Mouse (Mus musculus) E14TG2a.4 (cell line): Measurements from ENCODE around the gene Arpp21.

ENCODE experiments used
- CTCF ChIP-seq: conservative IDR thresholded peaks from 2 replicates; pipeline ENCODE4 v1.5.1; 2014; ENCODE audit warnings: low read length
- NANOG ChIP-seq: IDR thresholded peaks from 2 replicates; pipeline ENCODE4 v1.6.1; 2014; ENCODE audit warnings: borderline replicate concordance, low read length, mixed read lengths
- POU5F1 ChIP-seq: IDR thresholded peaks from 2 replicates; pipeline ENCODE4 v1.6.1; 2014; ENCODE audit warnings: low read length, borderline replicate concordance

DNA sequence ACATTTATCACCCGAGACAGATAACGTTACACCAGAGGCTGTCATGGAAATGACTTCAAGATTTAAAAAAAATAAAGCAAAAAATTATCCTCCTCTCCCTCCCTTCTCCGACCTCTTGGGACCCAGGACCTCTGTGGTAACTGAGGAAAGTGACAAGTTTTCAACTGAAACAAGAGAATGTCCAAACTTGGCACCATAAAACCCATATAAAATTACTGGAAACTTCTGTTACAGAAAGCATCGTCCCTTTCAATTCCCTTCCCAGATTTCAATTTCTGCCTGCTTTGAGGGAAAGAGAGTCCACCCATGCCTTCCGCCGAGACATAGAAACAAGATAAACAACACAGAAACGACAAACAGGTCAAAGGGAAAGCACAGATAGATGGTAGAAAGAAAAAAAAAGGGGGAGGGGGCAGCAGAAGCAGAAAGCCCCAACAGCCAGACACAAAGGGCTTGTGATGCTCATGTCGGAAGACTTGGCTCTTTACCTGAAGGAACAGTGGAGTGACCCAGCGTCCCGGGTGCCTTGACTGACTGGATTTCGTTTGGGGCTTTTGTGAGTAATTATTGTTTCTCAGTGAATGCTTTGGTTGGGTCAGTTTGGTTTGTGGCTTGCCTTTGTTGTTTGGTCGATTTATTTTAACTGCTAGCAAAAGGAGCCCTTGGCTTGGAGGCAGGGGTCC is 1.8 kb downstream of the Arpp21 start:
- TF ChIP-seq CTCF (no peak), NANOG (no peak), POU5F1 (no peak)
